Mouse (Mus musculus) heart, adult 2 months (tissue): Measurements from ENCODE around the gene Dhx57.

ENCODE experiments used
- CTCF ChIP-seq: fragments of 200-600 bp; IDR thresholded peaks from 2 replicates; pipeline ENCODE4 v1.8.1; 2022; ENCODE audit warnings: antibody characterized with exemption, mild to moderate bottlenecking, moderate library complexity
- EP300 ChIP-seq: fragments of 200-500 bp; IDR thresholded peaks from 2 replicates; pipeline ENCODE4 v1.6.1; 2011; ENCODE audit warnings: low read depth, low read length, control low read depth; ENCODE audit not compliant: insufficient read depth
- POLR2A ChIP-seq: fragments of 200-500 bp; IDR thresholded peaks from 2 replicates; pipeline ENCODE4 v1.6.1; 2011; ENCODE audit warnings: mild to moderate bottlenecking, low read depth, low read length, control low read depth; ENCODE audit not compliant: insufficient read depth

GRCm38 (mm10) chr17:80243116-80243515 lies 47.2 kb downstream of the Dhx57 start:
- TF ChIP-seq CTCF: no peak
- no peak for TF ChIP-seq POLR2A
- no peak for TF ChIP-seq EP300
